Mouse (Mus musculus) erythroblast, embryonic 14.5 days (primary cell): Measurements from ENCODE around the gene Tectb. TPM values are rescaled to one million over a fixed set of nuclear protein-coding genes. Genes with fewer than 3 reads are reported as not detected.
"Not testable (repeated sequence)": the region's sequence is repeated elsewhere in the genome, so short reads cannot be mapped to it uniquely, and the experiment has no call there.

ENCODE experiments used
- H3K27me3 ChIP-seq: 2 replicates; pipeline ENCODE4 v1.6.1; 2012; ENCODE audit warnings: inconsistent platforms; ENCODE audit not compliant: control insufficient read depth
- H3K36me3 ChIP-seq: 2 replicates; pipeline ENCODE4 v1.6.1; 2012; ENCODE audit warnings: mild to moderate bottlenecking, inconsistent platforms; ENCODE audit not compliant: control insufficient read depth
- H3K4me1 ChIP-seq: 2 replicates; pipeline ENCODE4 v1.6.1; 2012; ENCODE audit warnings: inconsistent platforms; ENCODE audit not compliant: control insufficient read depth
- H3K4me3 ChIP-seq: replicated peaks from 2 replicates; pipeline ENCODE3; 2012; ENCODE audit warnings: moderate library complexity, mild to moderate bottlenecking, inconsistent platforms
- H3K9me3 ChIP-seq: 2 replicates; pipeline ENCODE4 v1.6.1; 2012; ENCODE audit warnings: low read length, inconsistent platforms, mixed read lengths; ENCODE audit not compliant: control insufficient read depth
- GATA1 ChIP-seq: IDR thresholded peaks from 2 replicates; pipeline ENCODE4 v1.6.1; 2012; ENCODE audit warnings: low read length, inconsistent platforms, mixed read lengths
- TAL1 ChIP-seq: IDR thresholded peaks from 3 replicates; pipeline ENCODE4 v1.6.1; 2012; ENCODE audit warnings: low read length, inconsistent platforms, mixed read lengths
- polyA plus RNA-seq: library from polyadenylated mRNA; stranded (reverse); fragments of >175 nt; gene quantifications from 2 replicates; pipeline ENCODE4 v1.2.3, GENCODE M21; 2012

The Tectb gene
- polyA plus RNA-seq, 1 experiment, result not detected

GRCm38 (mm10) chr19:55159826-55160225, 20.7 kb upstream of the Tectb start:
- H3K27me3 ChIP-seq, result no peaks in the 10 kb centered on the region
- TF ChIP-seq TAL1, result no peak
- no peak for TF ChIP-seq GATA1
- no peak overlapping the region for H3K4me3 ChIP-seq
- no peaks in the 10 kb centered on the region for H3K4me1 ChIP-seq
- no peaks in the 10 kb centered on the region for H3K36me3 ChIP-seq
- no peaks in the 10 kb centered on the region for H3K9me3 ChIP-seq

GRCm38 (mm10) chr19:55162271-55162670, 18.3 kb upstream of the Tectb start:
- H3K36me3 ChIP-seq, result no peaks in the 10 kb centered on the region
- H3K27me3 ChIP-seq, result no peaks in the 10 kb centered on the region
- H3K4me1 ChIP-seq, result no peaks in the 10 kb centered on the region
- no peak overlapping the region for H3K4me3 ChIP-seq
- no peak for TF ChIP-seq TAL1
- TF ChIP-seq GATA1, result no peak
- no peaks in the 10 kb centered on the region for H3K9me3 ChIP-seq

- Histone ChIP-seq H3K4me3 (no peak overlapping the region), H3K9me3 (no peaks in the 10 kb centered on the region)
- TF ChIP-seq GATA1 (no peak), TAL1 (no peak)
These were observed 16.4 kb upstream of the Tectb start for GRCm38 (mm10) chr19:55164162-55164561.

GRCm38 (mm10) chr19:55165183-55165865, 15.2 kb upstream of the Tectb start:
- no peaks in the 10 kb centered on the region for H3K27me3 ChIP-seq
- TF ChIP-seq GATA1, result no peak
- no peaks in the 10 kb centered on the region for H3K4me1 ChIP-seq
- H3K9me3 ChIP-seq, result peaks cover 4% of the 10 kb centered on the region
- no peaks in the 10 kb centered on the region for H3K36me3 ChIP-seq
- H3K4me3 ChIP-seq, result no peak overlapping the region

More at GRCm38 (mm10) chr19:55164162-55164561, 16.4 kb upstream of the Tectb start:
- H3K27me3 ChIP-seq, result no peaks in the 10 kb centered on the region
- no peaks in the 10 kb centered on the region for H3K4me1 ChIP-seq
- no peaks in the 10 kb centered on the region for H3K36me3 ChIP-seq

- H3K9me3 ChIP-seq, result peaks cover 5% of the 10 kb centered on the region
- H3K27me3 ChIP-seq, result no peaks in the 10 kb centered on the region
- H3K36me3 ChIP-seq, result no peaks in the 10 kb centered on the region
- no peaks in the 10 kb centered on the region for H3K4me1 ChIP-seq
- no peak overlapping the region for H3K4me3 ChIP-seq
- TF ChIP-seq GATA1 (no peak), TAL1 (no peak)
These were observed 14.6 kb upstream of the Tectb start for GRCm38 (mm10) chr19:55165954-55166353.

- Histone ChIP-seq H3K4me1 (no peaks in the 10 kb centered on the region), H3K9me3 (peaks cover 5% of the 10 kb centered on the region), H3K27me3 (no peaks in the 10 kb centered on the region), H3K4me3 (no peak overlapping the region), H3K36me3 (no peaks in the 10 kb centered on the region)
- TF ChIP-seq TAL1, result no peak
These were observed 13.8 kb upstream of the Tectb start for GRCm38 (mm10) chr19:55166741-55167140.

GRCm38 (mm10) chr19:55167741-55168140, 12.8 kb upstream of the Tectb start:
- TF ChIP-seq TAL1 (no peak), GATA1 (no peak)
- peaks cover 5% of the 10 kb centered on the region for H3K9me3 ChIP-seq
- H3K4me1 ChIP-seq, result no peaks in the 10 kb centered on the region
- no peaks in the 10 kb centered on the region for H3K27me3 ChIP-seq
- no peaks in the 10 kb centered on the region for H3K36me3 ChIP-seq
- no peak overlapping the region for H3K4me3 ChIP-seq

- H3K4me1 ChIP-seq, result no peaks in the 10 kb centered on the region
- peaks cover 5% of the 10 kb centered on the region for H3K9me3 ChIP-seq
- no peaks in the 10 kb centered on the region for H3K27me3 ChIP-seq
- no peak overlapping the region for H3K4me3 ChIP-seq
- H3K36me3 ChIP-seq, result no peaks in the 10 kb centered on the region
- no peak for TF ChIP-seq GATA1
- no peak for TF ChIP-seq TAL1
These were observed 12.2 kb upstream of the Tectb start for GRCm38 (mm10) chr19:55168360-55168759.

GRCm38 (mm10) chr19:55169236-55169729, 11.2 kb upstream of the Tectb start:
- not testable (repeated sequence) for H3K27me3 ChIP-seq, H3K9me3 ChIP-seq, H3K4me1 ChIP-seq, H3K36me3 ChIP-seq, H3K4me3 ChIP-seq

GRCm38 (mm10) chr19:55170399-55170798, 10.1 kb upstream of the Tectb start:
- TF ChIP-seq TAL1 (no peak), GATA1 (no peak)
- H3K27me3 ChIP-seq, result no peaks in the 10 kb centered on the region
- H3K9me3 ChIP-seq, result peaks cover 5% of the 10 kb centered on the region
- H3K4me3 ChIP-seq, result no peak overlapping the region
- H3K36me3 ChIP-seq, result no peaks in the 10 kb centered on the region
- H3K4me1 ChIP-seq, result no peaks in the 10 kb centered on the region
